Mouse (Mus musculus) bone marrow macrophage, adult 2 months (primary cell): ENCODE data around the gene Wfdc1.

Experiments
- CTCF ChIP-seq: IDR thresholded peaks from 2 replicates; pipeline ENCODE4 v1.5.1; 2012; ENCODE audit warnings: low read depth, mild to moderate bottlenecking, low read length, moderate library complexity
- POLR2A ChIP-seq: IDR thresholded peaks from 2 replicates; pipeline ENCODE4 v1.6.1; 2012; ENCODE audit warnings: mild to moderate bottlenecking, low read depth, low read length, borderline replicate concordance

DNA sequence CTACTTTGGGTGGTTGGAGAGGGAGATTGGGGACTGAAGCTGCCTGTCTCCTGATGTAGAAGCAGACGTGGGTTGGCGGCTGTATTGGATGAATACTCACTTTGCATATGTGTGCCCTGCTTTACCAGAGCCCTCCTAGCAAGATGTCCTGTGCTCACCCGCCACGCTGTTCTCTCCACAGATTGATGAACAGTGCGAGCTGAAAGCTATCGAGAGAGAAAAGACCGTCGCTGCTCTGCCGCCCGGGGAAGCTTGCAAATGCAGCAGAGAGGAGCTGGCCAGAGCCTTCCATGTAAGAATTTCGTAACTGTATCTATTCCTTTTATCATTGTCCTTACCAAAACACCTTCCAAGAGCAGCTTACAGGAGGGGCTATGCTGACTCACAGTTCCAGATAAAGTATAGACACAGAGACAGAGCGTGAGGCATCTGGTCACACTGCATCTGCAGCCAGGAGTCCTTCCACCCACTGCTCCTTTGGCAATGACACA, 52.9 kb downstream of the Wfdc1 start:
- TF ChIP-seq CTCF (no peak), POLR2A (no peak)
